Mouse (Mus musculus): Measurements from ENCODE around the gene Ptch2. TPM values are rescaled to one million over a fixed set of nuclear protein-coding genes. Genes with fewer than 3 reads are reported as not detected.

The Ptch2 gene
- polyA plus RNA-seq, 1 experiment from 2014 or later = 26.8 TPM

GRCm38 (mm10) chr4:117131890-117132793, 36.3 kb downstream of the Ptch2 start:
- H3K9ac ChIP-seq = peak overlapping the region; percentile 84; the same call in 1 of the 2 replicates

GRCm38 (mm10) chr4:117132794-117133143, 36.9 kb downstream of the Ptch2 start:
- Histone ChIP-seq H3K9ac (peak overlapping the region; percentile 84), H3K27ac (no peak overlapping the region), H3K9me3 (no peaks in the 10 kb centered on the region), H3K4me3 (peak overlapping the region; percentile 76), H3K27me3 (peaks cover 30% of the 10 kb centered on the region), H3K4me1 (peaks cover 15% of the 10 kb centered on the region), H3K36me3 (peaks cover 16% of the 10 kb centered on the region), H3K4me2 (peak overlapping the region; percentile 97)
- WGBS = 11% methylated on average over 11 of the region's 11 CpGs
- ATAC-seq (ENCODE audit: insufficient number of reproducible peaks, insufficient read depth, low FRiP score, low TSS enrichment, low read depth) = no peak

More at GRCm38 (mm10) chr4:117131890-117132793, 36.3 kb downstream of the Ptch2 start:
- ATAC-seq (ENCODE audit: insufficient number of reproducible peaks, insufficient read depth, low FRiP score, low TSS enrichment, low read depth) = no peak
- Histone ChIP-seq H3K4me3 (peak overlapping the region; percentile 76; the same call in 1 of the 2 replicates), H3K9me3 (no peaks in the 10 kb centered on the region), H3K4me1 (peaks cover 15% of the 10 kb centered on the region), H3K27ac (no peak overlapping the region), H3K27me3 (peaks cover 30% of the 10 kb centered on the region), H3K4me2 (peak overlapping the region; percentile 97), H3K36me3 (peaks cover 16% of the 10 kb centered on the region)
- 23% methylated on average over 7 of the region's 7 CpGs for WGBS

GRCm38 (mm10) chr4:117133366-117133796, 37.5 kb downstream of the Ptch2 start:
- Histone ChIP-seq H3K4me2 (peak overlapping the region; percentile 97), H3K9ac (peak overlapping the region; percentile 84), H3K27me3 (peaks cover 30% of the 10 kb centered on the region), H3K9me3 (no peaks in the 10 kb centered on the region), H3K4me1 (peaks cover 15% of the 10 kb centered on the region), H3K4me3 (peak overlapping the region; percentile 76), H3K36me3 (peaks cover 13% of the 10 kb centered on the region), H3K27ac (no peak overlapping the region)
- peak; percentile 53; the same call in 1 of the 2 replicates for ATAC-seq (ENCODE audit: insufficient number of reproducible peaks, insufficient read depth, low FRiP score, low TSS enrichment, low read depth)
- WGBS = under 1% methylated on average over 42 of the region's 42 CpGs

- Histone ChIP-seq H3K36me3 (peaks cover 7% of the 10 kb centered on the region; the same call in 1 of the 2 replicates), H3K4me2 (peak within 1 kb of the TSS; percentile 97)
- 2% methylated on average over 39 of the region's 48 CpGs for WGBS
These were observed 38.1 kb downstream of the Ptch2 start, which contains the start of gene Plk3 for GRCm38 (mm10) chr4:117133817-117134600. Plk3 (minus strand) TSS chr4:117133963.

GRCm38 (mm10) chr4:117134601-117134995, 38.7 kb downstream of the Ptch2 start:
- 30% methylated on average over 2 of the region's 2 CpGs for WGBS
- Histone ChIP-seq H3K4me3 (0 out of 2 replicates have a peak overlapping the region, but pooled peaks have one; percentile 76), H3K4me1 (peaks cover 15% of the 10 kb centered on the region), H3K9ac (no peak overlapping the region), H3K27ac (no peak overlapping the region), H3K36me3 (peaks cover 5% of the 10 kb centered on the region; the same call in 1 of the 2 replicates), H3K27me3 (peaks cover 30% of the 10 kb centered on the region), H3K4me2 (no peak overlapping the region), H3K9me3 (no peaks in the 10 kb centered on the region)
- ATAC-seq (ENCODE audit: insufficient number of reproducible peaks, insufficient read depth, low FRiP score, low TSS enrichment, low read depth) = no peak

More at GRCm38 (mm10) chr4:117133817-117134600, 38.1 kb downstream of the Ptch2 start, which contains the start of gene Plk3:
- Histone ChIP-seq H3K9me3 (no peaks in the 10 kb centered on the region), H3K9ac (peak within 1 kb of the TSS; percentile 84), H3K4me3 (peak within 1 kb of the TSS; percentile 76), H3K27me3 (peaks cover 30% of the 10 kb centered on the region), H3K27ac (no peak within 1 kb of the TSS), H3K4me1 (peaks cover 15% of the 10 kb centered on the region)
- peak; percentile 82 for ATAC-seq (ENCODE audit: insufficient number of reproducible peaks, insufficient read depth, low FRiP score, low TSS enrichment, low read depth)

- Histone ChIP-seq H3K9me3 (no peaks in the 10 kb centered on the region), H3K27me3 (peaks cover 27% of the 10 kb centered on the region), H3K4me2 (no peak overlapping the region), H3K4me1 (peaks cover 15% of the 10 kb centered on the region), H3K9ac (no peak overlapping the region), H3K36me3 (no peaks in the 10 kb centered on the region), H3K27ac (no peak overlapping the region), H3K4me3 (no peak overlapping the region)
- ATAC-seq (ENCODE audit: insufficient number of reproducible peaks, insufficient read depth, low FRiP score, low TSS enrichment, low read depth) = no peak
- WGBS = 20% methylated on average over 8 of the region's 8 CpGs
These were observed 40.2 kb downstream of the Ptch2 start for GRCm38 (mm10) chr4:117136034-117136433.

GRCm38 (mm10) chr4:117138295-117139216, 42.7 kb downstream of the Ptch2 start:
- 63% methylated on average over 16 of the region's 17 CpGs for WGBS
- Histone ChIP-seq H3K4me1 (peaks cover 4% of the 10 kb centered on the region), H3K9me3 (no peaks in the 10 kb centered on the region), H3K4me3 (no peak overlapping the region), H3K27me3 (peaks cover 3% of the 10 kb centered on the region; the same call in 1 of the 2 replicates), H3K9ac (no peak overlapping the region), H3K27ac (no peak overlapping the region), H3K36me3 (no peaks in the 10 kb centered on the region), H3K4me2 (no peak overlapping the region)
- no peak for ATAC-seq (ENCODE audit: insufficient number of reproducible peaks, insufficient read depth, low FRiP score, low TSS enrichment, low read depth)

- Histone ChIP-seq H3K4me1 (peaks cover 2% of the 10 kb centered on the region), H3K4me3 (no peak overlapping the region), H3K27ac (no peak overlapping the region), H3K9ac (no peak overlapping the region), H3K9me3 (no peaks in the 10 kb centered on the region), H3K36me3 (no peaks in the 10 kb centered on the region), H3K4me2 (no peak overlapping the region), H3K27me3 (peaks cover 3% of the 10 kb centered on the region; the same call in 1 of the 2 replicates)
- ATAC-seq (ENCODE audit: insufficient number of reproducible peaks, insufficient read depth, low FRiP score, low TSS enrichment, low read depth) = no peak
- 2% methylated on average over 2 of the region's 2 CpGs for WGBS
These were observed 43.3 kb downstream of the Ptch2 start for GRCm38 (mm10) chr4:117139217-117139612.

GRCm38 (mm10) chr4:117140613-117141012, 44.7 kb downstream of the Ptch2 start:
- H3K27me3 ChIP-seq = 0 out of 2 replicates have a peak, but pooled peaks cover 3% of the 10 kb centered on the region
- no peaks in the 10 kb centered on the region for H3K9me3 ChIP-seq
- WGBS = 31% methylated on average over 4 of the region's 4 CpGs
- H3K4me2 ChIP-seq = no peak overlapping the region
- H3K27ac ChIP-seq = no peak overlapping the region
- ATAC-seq (ENCODE audit: insufficient number of reproducible peaks, insufficient read depth, low FRiP score, low TSS enrichment, low read depth) = no peak
- no peak overlapping the region for H3K4me3 ChIP-seq
- no peaks in the 10 kb centered on the region for H3K36me3 ChIP-seq
- no peaks in the 10 kb centered on the region for H3K4me1 ChIP-seq
- H3K9ac ChIP-seq = no peak overlapping the region

GRCm38 (mm10) chr4:117143023-117143422, 47.1 kb downstream of the Ptch2 start:
- no peak overlapping the region for H3K9ac ChIP-seq
- WGBS = 63% methylated on average over 7 of the region's 7 CpGs
- no peaks in the 10 kb centered on the region for H3K4me1 ChIP-seq
- H3K4me2 ChIP-seq = no peak overlapping the region
- no peaks in the 10 kb centered on the region for H3K27me3 ChIP-seq
- H3K27ac ChIP-seq = no peak overlapping the region
- H3K9me3 ChIP-seq = no peaks in the 10 kb centered on the region
- H3K36me3 ChIP-seq = no peaks in the 10 kb centered on the region
- no peak for ATAC-seq (ENCODE audit: insufficient number of reproducible peaks, insufficient read depth, low FRiP score, low TSS enrichment, low read depth)
- H3K4me3 ChIP-seq = no peak overlapping the region
